Mouse (Mus musculus) forebrain, embryonic 14.5 days (tissue): ENCODE results near the gene Gm21983. TPM values are rescaled to one million over a fixed set of nuclear protein-coding genes. Genes with fewer than 3 reads are reported as not detected.

Experiments used
- ATAC-seq: fragments of 200-750 bp; cut with Nextera tagmentation; 2 replicates; pipeline ENCODE4 v1.8.0; 2017; ENCODE audit warnings: mild to moderate bottlenecking, moderate library complexity
- DNase-seq: peaks from one replicate; pipeline ENCODE4 v3.0.0-alpha.2; 2015; ENCODE audit warnings: low spot score
- H3K27ac ChIP-seq: fragments of 300-500 bp; sonication (generic); 2 replicates; pipeline ENCODE4 v1.5.1; 2014; ENCODE audit warnings: low read depth, mild to moderate bottlenecking, control low read depth, low read length, moderate library complexity
- H3K27me3 ChIP-seq: fragments of 300-500 bp; sonication (generic); replicated peaks from 2 replicates; pipeline ENCODE4 v1.6.1; 2014; ENCODE audit warnings: low read length, control low read depth, mixed read lengths; ENCODE audit not compliant: control insufficient read depth, insufficient read depth
- H3K36me3 ChIP-seq: fragments of 300-500 bp; sonication (generic); 2 replicates; pipeline ENCODE4 v1.6.1; 2014; ENCODE audit warnings: low read length, control low read depth; ENCODE audit not compliant: control insufficient read depth, insufficient read depth
- H3K4me1 ChIP-seq: fragments of 300-500 bp; sonication (generic); 2 replicates; pipeline ENCODE4 v1.6.1; 2014; ENCODE audit warnings: antibody characterized with exemption, low read length, control low read depth; ENCODE audit not compliant: control insufficient read depth, insufficient read depth
- H3K4me2 ChIP-seq: fragments of 300-500 bp; sonication (generic); 2 replicates; pipeline ENCODE4 v1.6.1; 2014; ENCODE audit warnings: mild to moderate bottlenecking, control low read depth, low read length
- H3K4me3 ChIP-seq: fragments of 300-500 bp; sonication (generic); 2 replicates; pipeline ENCODE4 v1.5.1; 2014; ENCODE audit warnings: low read depth, low read length, control low read depth
- H3K9ac ChIP-seq: fragments of 300-500 bp; sonication (generic); 2 replicates; pipeline ENCODE4 v1.6.1; 2014; ENCODE audit warnings: mild to moderate bottlenecking, low read length, control low read depth, moderate library complexity
- H3K9me3 ChIP-seq: fragments of 300-500 bp; sonication (generic); replicated peaks from 2 replicates; pipeline ENCODE4 v1.6.1; 2016; ENCODE audit warnings: low read length, control low read depth, mixed read lengths; ENCODE audit not compliant: control insufficient read depth
- WGBS: fragments of 180-500 bp; shearing (Covaris S2); extraction: QIAGEN DNeasy Blood & Tissue Kit; methylation state at CpG from one replicate; pipeline ENCODE4 v1.1.7; 2014; 5-methylcytosine and 5-hydroxymethylcytosine counted together
- polyA plus RNA-seq: library from polyadenylated mRNA; unstranded; fragments of >200 nt; fragmentation: Nextera tagmentation; extraction: Ambion mirVana; gene quantifications from 2 replicates; pipeline ENCODE4 v1.2.1, GENCODE M21; 2014

The Gm21983 gene
- polyA plus RNA-seq, 1 experiment from 2014 or later, result not detected

DNA sequence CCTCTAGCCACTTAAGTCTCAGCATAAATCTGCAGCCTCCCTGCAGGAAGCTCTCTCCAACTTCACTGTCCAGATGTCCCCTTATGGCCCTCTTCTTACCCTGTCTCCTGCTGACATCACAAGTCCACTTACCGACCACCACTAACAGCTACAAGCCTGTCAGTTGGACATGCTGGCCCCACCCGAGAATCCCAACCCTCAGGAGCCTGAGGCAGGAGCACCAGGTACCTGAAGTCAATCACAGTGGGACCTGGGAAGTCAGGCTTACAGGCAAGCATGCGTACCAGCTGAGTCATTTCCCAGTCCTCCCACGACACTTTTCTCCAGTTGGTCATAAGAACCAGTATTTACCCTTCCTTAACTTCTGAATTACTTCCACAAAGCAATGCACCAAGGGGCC lies 12.8 kb upstream of the Gm21983 start:
- peaks cover 60% of the 10 kb centered on the region for H3K36me3 ChIP-seq
- WGBS, result 84% methylated on average over 4 of the region's 4 CpGs
- H3K4me2 ChIP-seq, result peak overlapping the region; percentile 29
- H3K27me3 ChIP-seq, result no peaks in the 10 kb centered on the region
- no peaks in the 10 kb centered on the region for H3K9me3 ChIP-seq
- ATAC-seq (no peak), DNase-seq (no peak)
- H3K4me1 ChIP-seq, result peaks cover 11% of the 10 kb centered on the region
- 0 out of 2 replicates have a peak overlapping the region, but pooled peaks have one; percentile 4 for H3K9ac ChIP-seq
- no peak overlapping the region for H3K4me3 ChIP-seq
- no peak overlapping the region for H3K27ac ChIP-seq

DNA sequence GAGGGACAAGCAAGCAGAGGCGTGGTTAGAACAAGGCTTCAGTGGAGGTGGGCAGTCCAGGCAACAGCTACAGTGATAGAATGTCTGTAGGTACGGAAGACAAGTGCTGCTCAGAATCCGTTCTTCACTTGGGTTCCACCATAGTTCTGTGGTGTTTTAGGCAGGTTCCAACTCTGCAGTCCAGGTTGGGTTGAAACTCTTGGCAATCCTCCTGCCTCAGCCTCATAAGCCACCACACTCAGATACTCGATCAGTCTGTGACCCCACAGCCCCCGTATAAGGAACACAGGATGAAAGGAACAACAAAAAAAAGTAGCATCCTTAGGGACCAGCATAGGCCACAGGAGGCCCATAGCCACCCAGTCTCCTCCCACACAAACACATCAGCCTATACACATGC lies 11.5 kb upstream of the Gm21983 start:
- peaks cover 70% of the 10 kb centered on the region for H3K36me3 ChIP-seq
- ATAC-seq (no peak), DNase-seq (no peak)
- H3K9ac ChIP-seq, result no peak overlapping the region
- peaks cover 11% of the 10 kb centered on the region for H3K4me1 ChIP-seq
- H3K27ac ChIP-seq, result no peak overlapping the region
- 96% methylated on average over 5 of the region's 5 CpGs for WGBS
- no peaks in the 10 kb centered on the region for H3K27me3 ChIP-seq
- H3K9me3 ChIP-seq, result no peaks in the 10 kb centered on the region
- no peak overlapping the region for H3K4me3 ChIP-seq
- H3K4me2 ChIP-seq, result no peak overlapping the region

- H3K9me3 ChIP-seq, result no peaks in the 10 kb centered on the region
- H3K4me2 ChIP-seq, result no peak overlapping the region
- H3K36me3 ChIP-seq, result peaks cover 99% of the 10 kb centered on the region
- H3K27me3 ChIP-seq, result no peaks in the 10 kb centered on the region
- WGBS, result 95% methylated on average over 10 of the region's 10 CpGs
- no peak overlapping the region for H3K9ac ChIP-seq
- DNase-seq (no peak), ATAC-seq (no peak)
- no peak overlapping the region for H3K27ac ChIP-seq
- no peak overlapping the region for H3K4me3 ChIP-seq
- H3K4me1 ChIP-seq, result peaks cover 4% of the 10 kb centered on the region
These were observed 8.5 kb upstream of the Gm21983 start for GRCm38 (mm10) chr7:27189271-27189931.

DNA sequence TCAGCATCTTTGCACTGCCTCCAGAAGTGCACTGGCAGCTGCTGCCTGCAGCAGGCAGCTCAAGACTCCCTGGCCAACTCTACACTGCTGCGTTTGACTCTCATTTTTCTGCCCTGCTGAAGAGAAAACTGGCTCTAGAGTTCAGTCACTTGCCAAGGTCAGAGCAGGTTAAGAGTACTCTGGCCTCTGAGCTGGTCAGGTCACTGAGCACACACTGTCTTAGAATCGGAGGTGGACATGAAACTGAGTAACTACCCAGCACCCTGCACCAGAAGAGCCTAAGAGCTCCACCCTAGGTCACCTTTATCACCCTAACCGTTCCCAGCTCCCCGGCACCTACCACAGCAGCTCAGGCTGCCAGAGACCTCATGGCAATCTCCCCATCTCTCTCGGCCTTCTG lies 5.1 kb upstream of the Gm21983 start:
- H3K27ac ChIP-seq, result no peak overlapping the region
- 94% methylated on average over 5 of the region's 5 CpGs for WGBS
- H3K36me3 ChIP-seq, result peaks cover 76% of the 10 kb centered on the region
- no peaks in the 10 kb centered on the region for H3K27me3 ChIP-seq
- no peak overlapping the region for H3K9ac ChIP-seq
- no peak overlapping the region for H3K4me2 ChIP-seq
- no peak for ATAC-seq
- H3K9me3 ChIP-seq, result no peaks in the 10 kb centered on the region
- H3K4me3 ChIP-seq, result no peak overlapping the region
- no peaks in the 10 kb centered on the region for H3K4me1 ChIP-seq
- no peak for DNase-seq

GRCm38 (mm10) chr7:27184964-27185363 lies 4.1 kb upstream of the Gm21983 start:
- WGBS, result 69% methylated on average over 3 of the region's 3 CpGs
- Histone ChIP-seq H3K27ac (no peak overlapping the region), H3K27me3 (no peaks in the 10 kb centered on the region), H3K36me3 (peaks cover 66% of the 10 kb centered on the region), H3K4me3 (no peak overlapping the region), H3K4me2 (no peak overlapping the region), H3K4me1 (no peaks in the 10 kb centered on the region), H3K9ac (no peak overlapping the region), H3K9me3 (no peaks in the 10 kb centered on the region)
- ATAC-seq (no peak; the same call in 1 of the 2 replicates), DNase-seq (peak; percentile 38)

GRCm38 (mm10) chr7:27182498-27182897 lies 1.6 kb upstream of the Gm21983 start:
- Histone ChIP-seq H3K4me1 (peaks cover 4% of the 10 kb centered on the region; the same call in 1 of the 2 replicates), H3K27me3 (no peaks in the 10 kb centered on the region), H3K36me3 (peaks cover 41% of the 10 kb centered on the region), H3K4me3 (no peak overlapping the region), H3K4me2 (no peak overlapping the region), H3K27ac (no peak overlapping the region), H3K9ac (no peak overlapping the region), H3K9me3 (no peaks in the 10 kb centered on the region)
- ATAC-seq (no peak), DNase-seq (peak; percentile 28)
- 51% methylated on average over 1 of the region's 1 CpGs for WGBS

GRCm38 (mm10) chr7:27180036-27180435 lies 850 bp downstream of the Gm21983 start:
- H3K36me3 ChIP-seq, result peaks cover 17% of the 10 kb centered on the region
- H3K4me2 ChIP-seq, result no peak overlapping the region
- WGBS, result 47% methylated on average over 5 of the region's 5 CpGs
- no peaks in the 10 kb centered on the region for H3K27me3 ChIP-seq
- no peak overlapping the region for H3K9ac ChIP-seq
- no peak overlapping the region for H3K4me3 ChIP-seq
- DNase-seq (no peak), ATAC-seq (no peak)
- no peaks in the 10 kb centered on the region for H3K9me3 ChIP-seq
- H3K4me1 ChIP-seq, result peaks cover 4% of the 10 kb centered on the region; the same call in 1 of the 2 replicates
- H3K27ac ChIP-seq, result peak overlapping the region; percentile 9; the same call in 1 of the 2 replicates

DNA sequence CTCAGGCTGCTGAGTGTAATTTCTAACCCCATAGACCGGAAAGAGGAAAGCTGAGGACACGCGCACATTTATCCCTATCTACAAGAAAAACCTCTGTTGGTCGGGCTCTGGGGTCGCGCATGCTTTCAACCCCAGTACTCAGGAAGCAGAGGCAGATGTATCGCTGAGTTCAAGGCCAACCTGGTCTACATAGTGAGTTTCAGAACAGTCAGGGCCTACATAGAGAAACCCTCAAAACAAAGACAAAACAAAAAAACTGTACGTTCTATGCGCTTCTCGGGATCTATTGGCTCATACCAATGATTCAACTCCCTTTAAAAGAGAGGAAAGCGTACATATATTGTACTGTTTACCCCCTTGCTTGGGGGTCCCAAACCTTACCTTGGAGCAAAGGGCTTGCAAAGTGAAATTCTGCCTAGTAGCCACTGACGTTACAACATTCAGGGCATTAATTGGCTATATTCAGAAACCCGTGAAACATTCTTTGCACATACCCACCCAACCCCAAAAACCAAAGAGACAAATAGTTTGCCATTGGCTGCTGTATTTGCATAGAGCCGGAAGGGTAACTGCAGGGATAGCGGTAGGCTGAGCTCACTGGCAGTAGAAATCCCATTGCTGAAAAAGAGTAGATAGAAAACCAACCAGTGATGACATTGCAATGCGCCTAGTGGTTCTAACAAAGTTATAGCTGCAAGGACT lies 1.5 kb downstream of the Gm21983 start:
- no peaks in the 10 kb centered on the region for H3K27me3 ChIP-seq
- peaks cover 4% of the 10 kb centered on the region; the same call in 1 of the 2 replicates for H3K4me1 ChIP-seq
- peak overlapping the region; percentile 65 for H3K27ac ChIP-seq
- no peak for ATAC-seq
- H3K9ac ChIP-seq, result peak overlapping the region; percentile 40
- H3K4me2 ChIP-seq, result peak overlapping the region; percentile 46
- no peak for DNase-seq
- H3K36me3 ChIP-seq, result peaks cover 15% of the 10 kb centered on the region
- H3K9me3 ChIP-seq, result no peaks in the 10 kb centered on the region
- peak overlapping the region; percentile 61 for H3K4me3 ChIP-seq
- 46% methylated on average over 16 of the region's 16 CpGs for WGBS
